Mouse (Mus musculus) urinary bladder, postnatal 10 days (tissue): ENCODE data around the gene Fzd4.

ENCODE experiments used
- DNase-seq: peaks from one replicate; pipeline ENCODE4 v3.0.0; 2022; ENCODE audit warnings: low spot score

Fzd4 gene

GRCm38 (mm10) chr7:89404081-89404733 is at the start of gene Fzd4, which contains the start of gene Tmem135:
TSS of gene Fzd4 (plus strand) at chr7:89404355.
TSS of gene Tmem135 (minus strand) at chr7:89404222.
- peak; percentile 78 for DNase-seq

GRCm38 (mm10) chr7:89355519-89356255 is 48.5 kb upstream of the Fzd4 start:
- DNase-seq: no peak

GRCm38 (mm10) chr7:89356307-89356706 is 47.8 kb upstream of the Fzd4 start:
- DNase-seq: no peak

GRCm38 (mm10) chr7:89363975-89364374 is 40.2 kb upstream of the Fzd4 start:
- DNase-seq: no peak

- no peak for DNase-seq
Measured at GRCm38 (mm10) chr7:89365135-89365880, 38.8 kb upstream of the Fzd4 start.

GRCm38 (mm10) chr7:89367643-89368042 is 36.5 kb upstream of the Fzd4 start:
- DNase-seq: no peak

GRCm38 (mm10) chr7:89370086-89370485 is 34.1 kb upstream of the Fzd4 start:
- DNase-seq: no peak

GRCm38 (mm10) chr7:89370917-89371316 is 33.2 kb upstream of the Fzd4 start:
- no peak for DNase-seq

GRCm38 (mm10) chr7:89371623-89372295 is 32.4 kb upstream of the Fzd4 start:
- no peak for DNase-seq

GRCm38 (mm10) chr7:89380935-89381705 is 23.0 kb upstream of the Fzd4 start:
- no peak for DNase-seq

- no peak for DNase-seq
Measured at GRCm38 (mm10) chr7:89382892-89383291, 21.3 kb upstream of the Fzd4 start.

- DNase-seq: no peak
Measured at GRCm38 (mm10) chr7:89388981-89389380, 15.2 kb upstream of the Fzd4 start.

GRCm38 (mm10) chr7:89390660-89391059 is 13.5 kb upstream of the Fzd4 start:
- DNase-seq: no peak

- DNase-seq: no peak
Measured at GRCm38 (mm10) chr7:89391281-89391680, 12.9 kb upstream of the Fzd4 start.

- no peak for DNase-seq
Measured at GRCm38 (mm10) chr7:89391831-89392230, 12.3 kb upstream of the Fzd4 start.

- no peak for DNase-seq
Measured at GRCm38 (mm10) chr7:89392388-89392787, 11.8 kb upstream of the Fzd4 start.

GRCm38 (mm10) chr7:89392825-89393224 is 11.3 kb upstream of the Fzd4 start:
- DNase-seq: no peak

- DNase-seq: no peak
Measured at GRCm38 (mm10) chr7:89395399-89395798, 8.8 kb upstream of the Fzd4 start.

GRCm38 (mm10) chr7:89396386-89396785 is 7.8 kb upstream of the Fzd4 start:
- DNase-seq: no peak

- no peak for DNase-seq
Measured at GRCm38 (mm10) chr7:89397837-89398534, 6.2 kb upstream of the Fzd4 start.

- DNase-seq: no peak
Measured at GRCm38 (mm10) chr7:89400721-89401120, 3.4 kb upstream of the Fzd4 start.
